Mouse (Mus musculus) R1 (cell line): ENCODE results near the gene Zfp263.

ENCODE experiments used
- DNase-seq: peaks from one replicate; pipeline ENCODE4 v3.0.0-alpha.2; 2018; ENCODE audit warnings: low read depth, low spot score

Zfp263 gene

GRCm38 (mm10) chr16:3743503-3744185, at the start of gene Zfp263:
Gene Zfp263 (plus strand): TSS chr16:3744093.
- peak; percentile 100 for DNase-seq

GRCm38 (mm10) chr16:3699281-3699680, 44.6 kb upstream of the Zfp263 start:
- peak; percentile 25 for DNase-seq

GRCm38 (mm10) chr16:3700893-3701292, 43.0 kb upstream of the Zfp263 start:
- DNase-seq, result no peak

GRCm38 (mm10) chr16:3706680-3707079, 37.2 kb upstream of the Zfp263 start:
- DNase-seq, result no peak

- no peak for DNase-seq
Measured at GRCm38 (mm10) chr16:3714731-3715130, 29.2 kb upstream of the Zfp263 start.

GRCm38 (mm10) chr16:3717980-3718379, 25.9 kb upstream of the Zfp263 start, which contains the start of gene Mefv:
Gene Mefv (minus strand): TSS chr16:3718097.
- no peak for DNase-seq

GRCm38 (mm10) chr16:3723231-3723630, 20.7 kb upstream of the Zfp263 start:
- DNase-seq, result no peak

GRCm38 (mm10) chr16:3727980-3728720, 15.7 kb upstream of the Zfp263 start:
- DNase-seq, result no peak

GRCm38 (mm10) chr16:3732612-3733011, 11.3 kb upstream of the Zfp263 start:
- no peak for DNase-seq

- DNase-seq, result no peak
Measured at GRCm38 (mm10) chr16:3733198-3733732, 10.6 kb upstream of the Zfp263 start.

GRCm38 (mm10) chr16:3742466-3742865, 1.4 kb upstream of the Zfp263 start:
- DNase-seq, result no peak

GRCm38 (mm10) chr16:3744186-3744700, 350 bp downstream of the Zfp263 start:
- DNase-seq, result no peak

GRCm38 (mm10) chr16:3745656-3746055, 1.8 kb downstream of the Zfp263 start:
- peak; percentile 31 for DNase-seq

GRCm38 (mm10) chr16:3748976-3749375, 5.1 kb downstream of the Zfp263 start:
- DNase-seq, result no peak

- DNase-seq, result no peak
Measured at GRCm38 (mm10) chr16:3771603-3772002, 27.7 kb downstream of the Zfp263 start.

GRCm38 (mm10) chr16:3776365-3776764, 32.5 kb downstream of the Zfp263 start:
- no peak for DNase-seq

GRCm38 (mm10) chr16:3777986-3778385, 34.1 kb downstream of the Zfp263 start:
- DNase-seq, result peak; percentile 62

GRCm38 (mm10) chr16:3781237-3781636, 37.3 kb downstream of the Zfp263 start:
- no peak for DNase-seq

- no peak for DNase-seq
Measured at GRCm38 (mm10) chr16:3788394-3788793, 44.5 kb downstream of the Zfp263 start.
